Mouse (Mus musculus) layer of hippocampus, adult 8-10 months (tissue): Measurements from ENCODE around the gene Myo1a. TPM values are rescaled to one million over a fixed set of nuclear protein-coding genes. Genes with fewer than 3 reads are reported as not detected.
"Not testable (repeated sequence)": the region's sequence is repeated elsewhere in the genome, so short reads cannot be mapped to it uniquely, and the experiment has no call there.

Source experiments
- DNase-seq, 2 experiments: peaks; one replicate each; pipeline ENCODE4 v3.0.0; 2022; ENCODE audit warnings: low spot score in 2 of 2
- total RNA-seq, 4 experiments: library from RNA; stranded (reverse); gene quantifications; 2 replicates each; pipeline ENCODE4 v1.2.4; 2022

Myo1a gene
- 1 to 10 TPM in 2 of 4 experiments, under 1 TPM in 2; 0.56 to 1.7 (median 0.86) TPM for total RNA-seq

DNA sequence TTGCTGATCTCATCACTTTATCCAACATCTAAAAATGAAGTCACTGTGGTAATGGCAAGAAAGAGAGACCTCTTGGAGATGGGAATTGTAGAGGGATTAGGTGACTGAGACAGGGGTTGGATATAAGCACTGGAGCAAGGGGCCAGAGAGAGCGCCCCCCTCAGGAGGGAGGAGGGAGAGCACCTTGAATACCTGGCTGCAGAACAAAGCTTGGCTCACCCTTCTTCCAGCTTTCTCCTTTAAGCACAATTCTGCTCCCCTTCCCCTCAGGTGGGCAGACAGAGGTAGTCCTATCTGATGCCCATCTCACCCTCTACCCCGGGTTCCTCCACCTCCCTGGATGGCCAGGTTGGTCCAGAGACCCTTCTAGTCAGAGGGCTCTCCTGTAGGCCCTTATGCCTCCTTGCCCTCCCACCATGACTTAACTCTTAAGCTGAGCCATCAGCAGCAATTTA lies at the start of gene Myo1a:
Gene Myo1a (plus strand): TSS at position 405 of the 455 bp plus-strand sequence.
- no peak for DNase-seq

DNA sequence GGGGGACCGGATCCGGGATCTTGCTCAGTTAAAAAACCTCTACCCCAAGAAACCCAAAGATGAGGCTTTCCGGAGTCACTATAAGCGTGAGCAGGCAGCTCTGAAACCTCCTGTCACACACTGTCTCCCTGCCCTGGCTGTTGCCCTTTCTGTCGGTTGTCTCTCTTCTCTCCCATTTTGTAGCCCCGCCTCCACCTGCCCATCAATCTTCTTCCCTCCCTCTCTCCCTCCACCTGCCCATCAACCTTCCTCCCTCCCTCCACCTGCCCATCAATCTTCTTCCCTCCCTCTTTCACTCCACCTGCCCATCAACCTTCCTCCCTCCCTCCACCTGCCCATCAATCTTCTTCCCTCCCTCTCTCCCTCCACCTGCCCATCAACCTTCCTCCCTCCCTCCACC lies 47.4 kb upstream of the Myo1a start:
- not testable (repeated sequence) for DNase-seq

DNA sequence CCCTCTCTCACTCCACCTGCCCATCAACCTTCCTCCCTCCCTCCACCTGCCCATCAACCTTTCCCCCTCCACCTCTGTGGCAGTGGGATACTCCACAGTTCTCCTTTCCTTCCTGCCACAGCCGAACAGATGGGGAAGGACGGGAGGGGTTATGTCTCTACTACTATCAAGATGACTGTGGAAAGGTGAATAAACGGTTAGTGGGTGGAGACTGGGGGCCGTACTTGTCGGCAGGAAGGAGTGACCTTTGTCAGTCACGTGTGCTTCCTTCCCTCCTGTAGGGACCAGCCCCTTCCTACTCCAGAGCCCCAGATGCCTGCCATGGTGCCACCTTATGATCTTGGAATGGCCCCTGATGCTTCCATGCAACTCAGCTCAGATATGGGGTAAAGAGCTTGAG lies 46.9 kb upstream of the Myo1a start:
- DNase-seq = no peak

DNA sequence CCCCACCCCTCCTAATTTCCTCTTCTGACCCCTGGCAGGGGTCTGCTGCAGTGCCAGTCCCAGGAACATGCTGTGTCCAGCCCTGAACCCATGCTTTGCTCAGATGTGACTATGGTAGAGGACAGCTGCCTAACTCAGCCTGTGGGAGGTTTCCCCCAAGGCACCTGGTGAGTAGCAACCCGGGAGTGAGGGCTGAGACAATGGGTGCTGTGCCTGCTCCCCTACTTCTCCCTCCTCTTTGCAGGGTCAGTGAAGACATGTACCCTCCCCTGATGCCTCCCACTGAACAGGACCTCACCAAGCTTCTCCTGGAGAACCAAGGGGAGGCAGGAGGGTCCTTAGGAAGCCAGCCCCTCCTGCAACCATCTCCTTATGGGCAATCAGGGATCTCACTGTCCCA lies 45.4 kb upstream of the Myo1a start:
- DNase-seq = no peak

DNA sequence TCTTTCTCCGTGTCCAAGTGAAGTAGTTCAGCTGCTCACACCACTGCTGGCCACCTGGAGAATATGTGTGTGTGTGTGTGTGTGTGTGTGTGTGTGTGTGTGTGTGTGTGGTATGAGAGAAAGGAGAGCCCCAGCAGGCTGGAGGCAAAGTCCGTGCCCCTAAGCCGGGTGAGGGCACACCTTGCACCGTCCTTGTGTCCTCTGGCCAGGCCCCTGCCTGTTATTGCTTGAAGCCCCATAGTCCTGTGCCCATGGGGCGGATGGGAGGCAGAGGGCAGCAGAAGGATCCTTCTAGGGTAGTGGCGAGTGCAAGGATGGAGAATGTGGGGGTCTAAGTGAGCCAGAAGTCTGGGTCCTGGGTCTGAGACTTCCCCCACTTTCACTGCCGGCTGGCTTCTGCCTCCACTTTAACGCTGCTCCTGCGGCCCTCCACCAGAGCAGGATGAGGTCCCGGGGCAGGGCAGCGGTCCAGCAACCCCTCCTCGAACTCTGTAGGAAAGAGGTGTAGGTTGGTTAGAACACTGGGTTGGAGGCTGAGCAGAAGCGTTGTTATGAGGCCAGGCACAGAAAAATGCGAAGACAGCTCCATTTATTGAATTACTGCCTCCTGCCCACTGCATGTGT lies 43.6 kb upstream of the Myo1a start:
- no peak for DNase-seq

DNA sequence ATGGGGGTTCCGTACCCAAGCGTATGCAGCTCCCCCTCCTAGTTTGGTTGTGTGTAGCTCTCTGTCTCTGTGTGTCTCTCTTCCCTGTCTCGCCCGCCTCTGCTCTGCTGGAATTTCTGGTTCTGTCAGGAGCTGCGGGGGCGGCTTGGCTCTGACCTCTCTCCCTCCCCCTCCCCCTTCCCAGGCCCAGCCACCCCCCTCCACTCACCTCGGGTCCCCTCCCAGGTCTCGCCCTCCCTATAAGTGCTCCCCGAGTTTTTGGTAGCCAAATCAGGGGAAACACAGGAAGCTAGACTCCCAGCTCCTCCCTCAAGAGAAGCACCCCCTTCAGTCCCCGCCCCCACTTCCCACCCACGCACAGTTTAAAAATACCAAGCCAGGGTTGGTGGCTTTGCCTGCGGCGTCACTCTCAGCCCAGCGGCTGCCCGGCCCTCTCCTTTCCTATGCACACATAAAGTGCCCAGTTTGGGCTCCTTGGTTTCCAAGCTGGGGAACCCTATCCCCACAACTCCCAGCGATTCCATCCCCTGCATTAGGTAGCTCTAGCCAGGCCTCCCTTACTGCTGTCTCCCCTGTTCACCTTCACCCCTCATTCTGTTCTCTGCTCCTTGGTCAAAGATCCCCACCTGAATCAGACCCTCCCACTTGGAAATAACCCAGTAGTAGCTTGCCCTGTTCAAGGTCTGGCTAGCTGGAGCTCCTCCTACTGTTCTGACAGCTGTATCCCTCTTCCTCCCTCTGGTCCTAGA lies 42.9 kb upstream of the Myo1a start:
- DNase-seq = no peak

DNA sequence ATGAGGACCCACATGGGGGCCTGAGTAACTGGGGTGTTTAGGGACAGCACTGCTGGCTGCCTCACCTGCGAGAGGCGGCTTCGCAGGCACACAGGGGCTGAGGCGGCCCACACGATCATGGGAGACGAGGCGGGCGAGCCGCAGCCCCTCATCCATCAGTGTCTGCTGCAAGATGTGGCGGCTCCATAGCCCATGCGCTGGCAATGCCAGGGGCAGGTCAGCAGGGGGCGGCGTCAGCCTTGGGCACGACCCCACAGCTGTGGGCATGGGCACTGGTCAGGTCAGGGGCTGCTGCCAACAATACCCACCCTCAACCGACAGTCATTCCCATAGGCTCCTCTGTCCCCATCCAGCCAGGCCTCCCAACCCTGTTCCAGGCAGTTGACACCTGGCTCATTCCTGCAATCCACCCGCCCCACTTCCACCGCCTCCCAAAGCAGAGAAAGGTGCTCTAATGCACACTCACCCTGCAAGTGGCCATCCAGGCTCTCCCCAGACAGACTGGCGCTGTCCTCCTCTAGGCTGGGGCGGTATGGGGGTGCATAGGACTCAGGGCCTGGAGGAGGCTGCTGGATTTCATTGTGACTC lies 42.2 kb upstream of the Myo1a start:
- DNase-seq = no peak

DNA sequence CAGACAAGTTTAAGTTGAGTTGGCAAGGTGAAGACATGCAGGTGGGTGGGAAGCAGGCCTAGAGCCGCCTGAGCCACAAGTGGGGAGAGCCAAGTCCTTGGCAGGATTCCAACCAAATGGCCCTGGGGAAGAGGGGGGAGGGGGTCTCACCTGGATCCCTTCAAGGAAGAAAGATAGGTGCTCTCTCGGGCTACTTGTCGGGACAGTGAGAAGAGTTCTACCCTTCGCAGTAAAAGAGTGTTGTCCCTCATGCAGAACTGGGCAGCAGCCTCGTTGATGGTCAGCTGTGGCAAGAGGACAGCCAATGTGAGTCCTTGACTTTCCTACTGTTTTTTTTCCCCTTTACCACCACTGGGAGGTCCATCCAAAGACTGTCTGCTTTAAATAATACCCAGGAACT lies 41.4 kb upstream of the Myo1a start:
- DNase-seq = no peak

DNA sequence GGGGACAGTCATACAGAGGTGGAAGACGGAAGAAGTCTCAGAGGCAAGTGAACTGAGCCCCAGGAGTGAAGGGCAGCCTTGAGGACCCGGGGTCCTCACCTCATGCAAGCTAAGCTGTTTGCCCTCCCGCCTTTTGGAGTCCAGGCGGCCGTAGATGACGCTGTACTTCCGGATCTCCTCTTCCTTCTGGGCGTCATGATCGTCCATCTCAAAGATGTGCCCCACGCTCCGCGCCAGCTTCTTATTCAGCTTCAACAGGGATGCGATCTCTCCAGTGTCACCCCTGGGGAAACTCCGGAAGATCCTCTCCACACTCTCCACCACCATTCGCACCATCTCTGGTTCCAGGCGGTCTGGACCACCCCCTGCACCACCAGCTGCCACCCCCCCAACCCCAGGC lies 40.8 kb upstream of the Myo1a start:
- DNase-seq = no peak

DNA sequence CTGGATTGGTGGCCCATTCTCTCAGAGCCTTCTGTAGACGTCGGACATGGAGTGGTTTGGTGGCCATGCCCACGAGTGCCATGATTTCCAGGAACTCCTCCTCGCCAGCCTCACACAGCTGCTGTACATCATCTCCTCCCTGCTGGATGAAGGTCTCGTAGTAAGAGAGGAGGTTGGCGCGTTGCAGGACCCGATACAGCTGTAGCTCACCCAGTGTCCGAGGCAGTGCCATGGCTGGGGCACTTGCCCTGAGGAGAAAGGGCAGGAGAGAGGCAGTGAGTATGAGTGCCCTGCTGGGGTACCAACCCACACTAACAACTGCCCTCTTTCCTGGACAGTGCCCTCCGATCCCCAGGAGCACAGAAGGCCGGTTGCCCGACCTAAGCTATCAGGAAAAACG lies 40.1 kb upstream of the Myo1a start:
- no peak for DNase-seq

DNA sequence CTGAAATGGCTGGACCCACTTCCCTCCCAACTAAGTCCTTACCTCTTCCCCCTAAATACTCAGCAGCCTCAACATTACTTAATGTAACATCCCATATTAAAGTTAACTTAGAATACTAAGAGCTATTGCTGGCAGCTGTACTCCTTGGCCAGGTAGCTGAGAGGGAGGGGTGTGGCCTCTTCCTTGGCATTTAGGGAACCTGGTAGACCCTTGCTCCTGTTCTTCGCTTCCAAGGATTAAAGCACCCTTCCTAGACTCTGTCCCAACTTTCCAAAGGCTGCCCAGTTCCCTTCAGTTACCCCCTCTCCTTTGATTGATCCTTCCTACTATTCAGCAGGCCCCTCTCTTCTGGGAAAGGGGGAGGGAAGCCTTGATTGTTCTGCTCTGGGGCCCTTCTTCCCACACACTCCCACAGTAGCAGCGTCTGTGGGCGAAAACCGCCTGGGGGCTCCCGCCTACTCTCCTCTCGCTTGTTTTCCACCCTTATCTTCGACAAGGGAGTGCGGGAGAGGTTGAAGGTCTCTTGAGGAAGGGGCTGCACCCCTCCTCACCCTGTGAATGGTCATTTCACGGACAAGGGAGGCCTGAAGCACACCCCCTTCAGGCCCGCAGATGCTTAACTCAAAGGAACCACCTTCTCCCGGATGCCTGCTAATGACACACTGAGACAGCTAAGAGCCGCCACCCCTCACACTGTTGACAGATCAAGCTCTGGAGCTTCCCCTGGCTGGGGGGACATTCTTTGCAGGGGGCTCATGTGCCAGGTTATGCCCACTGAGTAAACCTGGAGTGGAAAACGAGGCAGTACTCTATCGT lies 39.4 kb upstream of the Myo1a start:
- DNase-seq = no peak

DNA sequence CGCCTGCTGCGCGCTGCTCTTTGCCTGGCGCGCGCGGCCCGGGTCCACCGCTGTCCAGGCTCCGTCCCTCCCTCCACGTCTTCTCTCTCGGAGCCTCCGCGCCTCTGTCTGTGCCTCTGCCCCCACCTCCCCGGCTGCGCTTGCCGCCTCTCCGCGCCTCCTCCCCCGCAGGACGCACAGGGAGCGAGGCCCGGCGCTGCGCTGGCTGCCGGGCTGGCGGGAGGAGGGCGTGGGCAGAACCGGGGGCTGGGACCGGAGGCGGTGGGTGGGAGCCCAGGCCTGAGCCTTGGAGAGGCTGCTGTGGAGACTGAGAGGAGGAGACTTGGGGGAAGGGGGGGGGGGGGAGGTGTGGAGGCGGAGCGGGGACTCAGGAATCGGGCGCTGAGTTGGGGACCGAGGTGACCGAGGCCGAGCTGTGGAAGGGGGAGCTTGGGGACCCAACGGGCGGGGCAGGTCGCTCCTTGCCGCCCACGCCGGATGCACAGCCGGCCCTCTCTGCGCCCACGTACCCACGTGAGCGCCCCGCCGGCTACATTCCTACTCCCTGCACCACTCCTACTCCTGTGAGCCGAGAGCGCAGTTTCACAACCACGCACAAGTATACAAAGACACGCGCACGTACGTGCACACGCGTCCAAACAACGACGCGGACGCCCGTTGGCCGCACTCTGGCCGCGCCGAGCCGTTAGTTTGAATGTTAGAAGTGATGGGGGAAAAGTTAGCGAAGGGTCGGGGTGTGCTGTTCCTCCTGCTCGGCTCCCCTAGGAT lies 38.3 kb upstream of the Myo1a start, which contains the start of gene Nemp1:
Gene Nemp1 (plus strand): TSS at position 401 of the 768 bp plus-strand sequence.
- DNase-seq = peak; percentile 68 to 72

DNA sequence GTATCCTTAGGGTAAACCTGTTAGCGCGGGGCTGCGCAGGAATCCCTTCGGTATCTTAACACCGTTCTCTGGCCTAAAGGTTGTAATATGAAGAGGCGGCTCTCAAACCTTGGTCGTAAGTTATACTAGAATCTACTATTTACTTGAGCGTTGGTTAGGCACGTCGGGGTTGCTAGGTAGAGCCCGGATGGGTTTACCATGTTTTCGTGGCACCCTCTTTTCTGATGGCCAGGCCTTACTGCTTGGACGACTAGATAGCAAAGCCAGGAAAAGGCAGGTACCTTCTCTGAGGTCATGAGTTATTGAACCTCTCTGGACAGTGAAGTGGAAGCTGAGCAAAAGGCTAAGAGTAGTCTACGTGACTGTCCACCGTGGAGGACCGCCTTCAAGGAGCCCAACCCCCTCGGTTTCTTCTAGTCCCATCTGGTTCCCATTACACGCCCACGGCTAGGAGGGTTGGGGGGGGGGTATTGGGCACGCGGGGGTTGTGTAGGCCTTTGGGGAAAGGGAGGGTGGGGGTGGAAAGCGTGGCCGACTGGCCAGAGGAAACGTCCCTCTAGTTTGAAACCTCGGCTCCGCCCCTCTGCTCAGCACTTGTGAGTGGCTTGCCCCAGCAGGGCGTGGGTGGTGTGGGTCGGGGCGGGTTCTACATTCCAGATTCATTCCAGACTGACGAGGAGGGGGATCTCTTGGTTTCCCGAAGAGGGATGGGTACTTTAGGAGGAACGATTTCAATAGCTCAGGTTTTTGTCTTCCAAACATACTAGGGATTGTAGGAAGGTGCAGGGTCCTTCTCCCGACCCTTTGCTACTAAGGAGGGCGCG lies 37.5 kb upstream of the Myo1a start:
- peak; percentile 63 to 64 for DNase-seq

DNA sequence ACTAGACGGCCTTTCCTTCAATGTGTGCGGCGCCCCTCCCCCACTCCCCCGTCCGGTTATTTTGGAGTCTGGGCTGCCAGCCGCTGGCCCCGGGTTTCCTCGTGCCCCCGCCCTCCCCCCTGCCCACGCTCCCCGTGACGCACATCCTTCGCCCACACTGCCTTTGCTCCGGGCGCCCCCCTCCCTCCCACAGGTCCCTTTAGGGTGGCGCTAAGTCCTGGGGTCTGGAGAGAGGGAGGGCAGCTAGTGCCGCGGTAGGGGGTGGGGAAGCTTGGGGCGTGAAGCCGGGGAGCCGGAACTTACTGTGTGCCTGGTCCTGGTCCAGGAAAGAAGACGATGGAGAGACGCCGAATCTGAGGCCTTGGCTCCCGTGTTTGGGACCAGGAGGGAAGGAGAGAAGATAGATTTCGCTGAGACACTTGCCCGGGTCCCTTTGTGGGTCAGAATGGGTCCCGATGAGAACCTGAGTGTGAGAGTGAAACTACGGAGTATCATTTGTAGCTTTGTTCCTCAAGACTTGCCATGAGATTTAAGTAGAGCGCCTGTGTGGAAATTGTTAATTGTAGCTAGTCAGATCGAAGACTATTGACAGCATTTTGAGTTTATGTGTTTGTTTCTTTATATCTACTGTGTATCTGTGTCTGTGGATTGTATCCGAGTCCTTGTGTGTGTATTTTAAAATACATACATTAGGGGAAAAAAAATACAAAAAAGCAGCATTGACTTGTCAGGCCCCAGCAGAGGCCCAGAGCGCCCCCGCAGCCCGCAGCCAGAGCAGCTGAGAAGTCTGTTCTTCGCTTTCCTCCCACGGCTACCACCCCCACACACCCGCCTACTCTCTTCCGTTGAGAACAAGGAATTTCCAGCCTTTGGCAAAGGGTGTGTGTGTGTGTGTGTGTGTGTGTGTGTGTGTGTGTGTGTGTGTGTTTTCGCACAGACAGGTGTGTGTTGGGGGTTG lies 36.6 kb upstream of the Myo1a start, which contains the start of gene Nab2:
Gene Nab2 (minus strand): TSS at position 476 of the 958 bp plus-strand sequence.
- peak; percentile 63 to 71 for DNase-seq

DNA sequence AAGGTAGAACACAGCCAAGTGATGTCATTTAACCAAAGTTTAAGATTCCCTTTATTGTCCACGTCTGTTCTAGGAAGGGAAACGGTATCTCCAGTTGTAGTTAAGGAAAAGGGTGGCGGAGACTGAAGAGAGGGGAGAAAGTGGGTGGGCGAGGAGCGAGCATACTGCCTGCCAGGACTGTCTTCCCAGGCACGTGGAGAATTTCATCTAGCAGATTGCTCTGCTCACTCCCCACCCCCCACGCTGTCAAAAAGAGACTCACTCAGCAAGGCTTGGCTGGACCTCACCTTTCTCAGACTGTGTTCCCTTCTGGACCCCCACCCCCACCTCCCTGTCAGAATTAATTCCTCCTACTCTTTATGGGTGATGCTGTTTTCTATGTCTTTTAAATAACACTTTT lies 35.8 kb upstream of the Myo1a start:
- DNase-seq = peak in 1 of 2 experiments; percentile 56

DNA sequence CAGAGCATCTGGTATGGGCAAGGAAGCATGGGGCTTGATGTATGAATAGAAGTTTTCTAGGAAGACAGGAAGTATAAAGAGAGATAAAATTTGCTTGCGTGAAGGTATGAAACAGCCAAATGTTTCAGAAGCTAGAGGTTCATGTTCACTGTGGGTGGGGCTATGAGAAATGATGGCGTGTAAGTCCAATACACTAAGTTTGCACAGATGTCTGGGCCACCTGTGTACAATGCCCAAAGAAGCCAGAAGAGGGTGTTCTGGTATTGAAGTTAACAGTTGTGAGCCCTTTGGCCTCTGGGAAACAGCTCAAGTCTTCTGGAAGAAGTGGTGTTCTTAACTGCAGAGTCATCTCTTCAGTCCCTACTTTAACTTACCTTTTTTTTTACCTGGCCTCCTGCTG lies 34.8 kb upstream of the Myo1a start:
- no peak for DNase-seq

DNA sequence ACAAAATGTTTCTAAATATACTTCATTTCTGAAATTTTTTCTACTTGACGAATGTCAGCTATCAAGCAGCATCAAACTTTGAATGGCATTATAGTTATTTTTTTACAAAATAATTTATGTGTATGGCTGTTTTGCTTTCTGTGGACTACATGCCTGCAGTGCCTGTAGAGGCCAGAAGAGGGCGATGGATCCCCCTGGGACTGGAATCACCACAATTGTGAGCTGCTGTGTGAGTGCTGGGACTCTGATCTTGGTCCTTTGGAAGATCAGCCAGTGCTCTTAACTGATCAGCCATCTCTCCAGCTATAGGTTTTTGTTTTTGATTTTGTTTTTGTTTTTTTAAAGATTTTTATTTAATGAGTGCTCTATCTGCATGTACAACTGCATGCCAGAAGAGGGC lies 33.7 kb upstream of the Myo1a start:
- DNase-seq = no peak

DNA sequence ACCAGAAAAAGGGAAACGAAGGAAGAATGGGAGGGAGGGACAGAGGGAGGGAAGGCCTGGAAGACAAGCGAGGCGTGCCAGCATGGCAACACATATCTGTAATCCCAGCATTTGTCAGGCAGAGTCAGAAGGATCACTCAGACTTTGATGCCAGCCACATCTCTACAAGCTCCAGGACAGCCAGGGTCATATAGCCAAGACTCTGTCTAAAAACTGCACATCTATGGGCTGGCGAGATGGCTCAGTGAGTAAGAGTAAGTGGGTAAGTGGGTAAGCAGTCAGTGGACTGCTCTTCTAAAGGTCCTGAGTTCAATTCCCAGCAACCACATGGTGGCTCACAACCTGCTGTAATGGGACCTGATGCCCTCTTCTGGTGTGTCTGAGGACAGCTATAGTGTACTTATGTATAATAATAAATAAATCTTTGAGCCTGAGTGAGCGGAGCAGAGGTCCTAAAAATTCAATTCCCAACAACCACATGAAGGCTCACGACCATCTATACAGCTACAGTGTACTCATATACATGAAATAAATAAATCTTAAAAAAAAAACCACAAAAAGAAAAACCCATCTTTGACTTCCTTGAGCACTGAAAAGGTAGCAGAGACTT lies 30.8 kb upstream of the Myo1a start:
- no peak for DNase-seq
